Mouse (Mus musculus) cerebellum, postnatal 10 days (tissue): ENCODE data around the gene Ppp1r15b.

Experiments used
- DNase-seq, 2 experiments: peaks; one replicate each; pipeline ENCODE4 v3.0.0; 2021; ENCODE audit warnings: mixed read lengths in 2 of 2

Gene Ppp1r15b

DNA sequence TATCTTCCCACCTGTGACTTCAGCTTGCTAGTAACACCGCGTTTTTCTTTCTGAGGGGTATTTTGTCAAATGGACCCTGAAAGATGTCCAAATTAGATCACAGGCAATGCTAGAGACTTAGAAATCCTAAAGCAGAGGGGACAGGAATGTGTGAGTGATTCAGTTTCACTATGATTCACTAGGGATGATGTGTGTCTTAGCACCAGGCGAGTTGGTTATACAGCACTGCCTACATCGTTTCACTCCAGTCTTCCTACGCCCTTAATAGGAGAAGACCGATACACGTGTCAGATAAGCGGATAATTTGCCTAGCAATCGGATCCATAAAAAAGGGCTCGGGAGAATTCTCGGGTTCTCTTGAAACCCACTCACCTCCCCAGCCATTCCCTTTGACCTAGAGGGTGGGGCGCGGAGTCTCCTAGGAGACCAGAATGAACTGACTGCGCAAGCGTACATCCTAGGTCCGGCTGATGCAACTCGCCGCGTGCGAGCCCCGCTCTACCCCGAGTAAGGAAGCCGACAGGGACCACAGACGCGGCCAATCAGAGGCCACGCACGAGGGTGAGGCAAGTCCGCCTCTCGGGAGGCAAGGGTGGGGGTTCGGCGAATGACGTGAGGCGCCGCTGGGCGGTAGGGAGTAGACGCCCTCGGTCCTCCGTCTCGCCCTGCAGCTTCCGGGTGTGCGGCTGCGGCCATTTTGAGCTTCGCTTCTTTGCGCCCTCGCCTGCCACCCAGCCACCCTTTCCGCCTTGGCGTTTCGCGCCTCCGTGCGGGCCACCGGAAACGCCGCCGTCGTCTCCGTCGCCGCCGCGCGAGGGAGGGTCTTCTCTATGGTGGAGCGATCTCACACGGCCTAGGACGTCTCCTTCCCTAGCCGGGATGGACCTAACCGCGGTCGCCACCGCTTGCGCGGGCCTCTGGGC, at the start of gene Ppp1r15b:
Gene Ppp1r15b, plus strand, starts transcription at position 506 of the 923 bp plus-strand sequence.
- peak; percentile 97 to 99 for DNase-seq

GRCm38 (mm10) chr1:133083003-133083546, 47.9 kb upstream of the Ppp1r15b start:
- no peak for DNase-seq

GRCm38 (mm10) chr1:133083942-133084625, 46.9 kb upstream of the Ppp1r15b start:
- DNase-seq, result no peak

- DNase-seq, result no peak
Observed at GRCm38 (mm10) chr1:133084708-133085416, 46.1 kb upstream of the Ppp1r15b start.

GRCm38 (mm10) chr1:133085417-133085742, 45.6 kb upstream of the Ppp1r15b start:
- peak; percentile 48 to 61 for DNase-seq

DNA sequence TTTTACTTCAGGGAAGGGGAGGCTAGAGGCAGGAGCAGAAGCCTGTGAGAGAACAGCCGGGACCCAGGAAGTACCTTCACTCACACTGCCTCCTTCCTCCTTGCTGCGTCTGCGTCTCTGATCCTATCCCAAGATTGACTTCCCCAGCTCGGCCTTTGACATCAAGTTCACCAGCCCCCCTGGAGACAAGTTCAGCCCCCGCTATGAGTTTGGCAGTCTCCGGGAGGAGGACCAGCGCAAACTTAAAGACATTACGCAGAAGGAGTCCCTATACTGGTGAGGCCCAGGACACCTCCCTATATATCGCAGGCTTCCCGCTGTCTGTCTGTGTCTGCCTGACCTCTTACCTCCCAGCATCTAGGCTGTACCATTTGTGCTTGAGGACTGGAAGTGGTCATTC, 44.1 kb upstream of the Ppp1r15b start:
- DNase-seq, result no peak

DNA sequence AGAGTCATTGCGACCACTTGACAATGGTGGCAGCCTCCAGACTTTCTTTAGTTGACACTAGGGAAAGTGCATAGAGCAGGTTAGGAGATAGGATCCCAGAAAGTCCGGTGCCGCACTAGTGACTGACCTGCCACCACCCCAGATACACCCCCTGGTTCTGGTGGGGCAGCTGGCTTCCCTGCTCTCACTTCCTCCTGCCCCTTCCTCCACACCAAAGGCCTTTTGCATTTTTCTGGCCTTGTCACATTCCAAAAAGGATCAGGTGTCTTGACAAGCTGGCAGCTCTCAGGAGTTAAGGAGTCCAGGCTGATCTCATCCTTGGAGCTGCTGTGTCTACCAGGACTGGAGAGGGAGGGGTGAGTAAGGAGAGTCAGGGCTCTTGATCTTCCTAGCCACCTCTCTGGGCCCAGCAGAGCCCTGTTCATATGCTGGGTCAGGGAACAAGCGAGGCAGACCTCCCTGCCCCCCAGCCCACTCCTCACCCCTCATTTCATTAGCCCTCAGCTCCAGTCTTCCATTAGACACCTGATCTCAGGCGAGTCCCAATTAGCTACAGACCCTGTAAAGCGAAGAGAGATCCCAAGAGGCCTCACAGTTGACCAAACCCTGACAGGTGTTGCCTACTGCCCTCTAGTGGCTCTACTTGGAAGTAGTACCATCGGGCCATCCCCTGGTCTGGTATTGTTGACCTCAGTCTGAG, 43.6 kb upstream of the Ppp1r15b start:
- peak; percentile 85 to 89 for DNase-seq

DNA sequence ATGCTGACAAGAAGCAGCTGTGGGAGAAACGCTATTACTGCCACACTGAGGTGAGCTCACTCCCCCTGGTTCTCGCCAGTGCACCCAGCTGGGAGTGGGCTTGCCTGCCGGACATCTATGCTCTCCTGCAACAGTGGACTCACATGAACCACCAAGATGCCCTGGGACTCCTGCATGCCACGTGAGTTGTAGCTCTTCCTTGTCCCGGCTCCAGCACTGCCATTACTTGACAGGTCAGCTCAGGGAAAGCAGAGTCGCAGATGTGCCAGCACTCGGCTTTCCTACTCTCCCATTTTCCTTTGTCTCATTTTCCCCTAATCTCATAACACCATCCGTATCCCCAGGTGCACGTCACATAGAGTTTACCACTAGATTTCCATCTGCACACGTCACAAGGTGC, 42.7 kb upstream of the Ppp1r15b start:
- DNase-seq, result no peak

DNA sequence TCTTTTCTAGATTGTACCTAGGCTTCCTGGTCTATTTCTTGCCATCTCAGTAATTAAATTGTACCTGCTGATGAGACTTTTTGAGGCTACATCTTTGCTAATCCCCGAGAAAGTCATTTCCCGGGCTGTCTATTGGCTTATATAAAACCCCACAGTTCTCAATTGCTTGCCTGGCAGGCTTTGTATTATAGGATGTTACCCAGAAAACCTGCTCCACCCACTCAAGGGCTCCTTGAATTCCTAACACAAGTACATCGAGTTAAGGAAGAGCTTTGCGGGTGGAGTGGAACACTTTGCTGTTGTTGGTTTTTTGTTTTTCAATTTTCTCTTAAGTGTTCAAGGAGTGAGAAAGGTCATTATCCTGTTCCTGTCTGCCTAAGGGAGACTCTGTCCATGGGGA, 41.5 kb upstream of the Ppp1r15b start:
- DNase-seq, result no peak

DNA sequence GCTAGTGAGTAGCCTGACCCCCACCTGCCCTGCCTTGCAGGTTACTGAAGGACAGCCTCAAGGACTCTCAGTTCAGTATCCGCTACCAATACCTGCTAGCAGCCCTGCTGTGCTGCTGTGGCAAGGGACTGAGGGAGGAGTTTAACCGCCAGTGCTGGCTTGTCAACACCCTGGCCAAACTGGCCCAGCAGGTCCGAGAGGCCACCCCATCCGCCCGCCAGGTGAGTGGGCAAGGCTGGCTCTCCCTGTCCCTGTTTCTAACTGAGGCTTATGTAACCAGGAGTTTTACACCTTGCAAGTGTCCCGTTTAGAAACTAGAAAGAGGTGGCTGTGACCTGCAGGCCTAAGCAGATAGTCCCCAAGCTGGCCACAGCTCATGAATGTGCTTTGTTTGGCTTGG, 40.3 kb upstream of the Ppp1r15b start:
- DNase-seq, result no peak

- no peak for DNase-seq
Observed at GRCm38 (mm10) chr1:133091483-133091882, 39.5 kb upstream of the Ppp1r15b start.

GRCm38 (mm10) chr1:133093719-133094118, 37.2 kb upstream of the Ppp1r15b start:
- DNase-seq, result no peak

- peak; percentile 87 to 90 for DNase-seq
Observed at GRCm38 (mm10) chr1:133100980-133101798, 29.8 kb upstream of the Ppp1r15b start.

DNA sequence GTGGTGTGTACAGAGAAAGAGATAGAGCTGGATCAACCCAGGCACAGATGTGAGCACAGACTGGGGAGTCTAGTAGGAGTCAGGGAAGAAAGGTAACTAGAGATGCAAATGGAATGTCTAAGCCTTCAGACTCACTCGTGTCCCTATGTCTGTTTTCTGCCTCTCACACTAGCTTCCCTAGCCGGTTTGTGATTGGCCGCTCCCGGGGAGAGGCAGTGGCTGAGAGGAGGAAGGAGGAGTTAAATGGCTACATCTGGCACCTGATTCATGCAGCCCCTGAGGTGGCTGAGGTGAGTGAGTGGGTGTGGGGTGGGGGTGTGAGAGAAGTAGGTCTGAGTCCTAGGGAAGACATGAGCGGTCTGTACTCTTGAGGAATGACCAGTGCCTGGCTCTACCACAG, 28.8 kb upstream of the Ppp1r15b start:
- no peak for DNase-seq

- no peak for DNase-seq
Observed at GRCm38 (mm10) chr1:133103315-133103714, 27.6 kb upstream of the Ppp1r15b start.

- no peak for DNase-seq
Observed at GRCm38 (mm10) chr1:133103871-133104270, 27.1 kb upstream of the Ppp1r15b start.

GRCm38 (mm10) chr1:133116108-133116507, 14.8 kb upstream of the Ppp1r15b start:
- no peak for DNase-seq

DNA sequence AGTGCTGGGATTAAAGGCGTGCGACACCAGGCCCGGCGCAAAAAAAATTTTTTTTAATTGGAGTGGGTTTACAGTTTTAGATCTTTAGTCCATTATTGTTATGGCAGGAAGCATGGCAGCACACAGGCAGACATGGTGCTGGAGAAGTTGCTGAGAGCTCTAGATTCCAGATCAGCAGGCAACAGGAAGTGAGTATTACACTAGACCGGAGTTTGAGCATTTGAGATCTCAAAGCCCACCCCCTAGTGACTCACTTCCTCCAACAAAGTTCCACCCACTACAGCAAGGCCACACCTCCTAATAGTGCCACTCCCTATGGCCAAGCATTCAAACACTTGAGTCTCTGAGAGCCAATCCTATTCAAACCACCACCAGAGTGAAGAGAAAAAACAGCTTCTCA, 12.8 kb upstream of the Ppp1r15b start:
- DNase-seq, result no peak

DNA sequence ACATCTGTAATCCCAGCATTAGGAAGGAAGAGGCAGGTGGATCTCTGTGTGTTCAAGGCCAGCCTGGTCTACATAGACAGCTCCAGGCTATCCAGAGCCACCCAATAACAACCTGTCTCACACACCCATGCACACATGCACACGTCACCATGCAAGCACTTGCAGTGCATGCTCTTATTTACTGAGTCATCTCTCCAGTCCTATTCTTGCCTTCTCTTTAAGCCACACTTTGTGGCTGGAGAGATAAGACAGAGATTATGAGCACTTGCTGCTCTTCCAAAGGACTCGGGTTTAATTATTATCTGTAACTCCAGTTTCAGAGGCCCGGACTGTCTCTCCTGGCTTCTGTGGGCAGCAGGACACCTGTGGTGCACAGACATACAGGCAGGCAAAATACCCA, 12.1 kb upstream of the Ppp1r15b start:
- DNase-seq, result no peak

DNA sequence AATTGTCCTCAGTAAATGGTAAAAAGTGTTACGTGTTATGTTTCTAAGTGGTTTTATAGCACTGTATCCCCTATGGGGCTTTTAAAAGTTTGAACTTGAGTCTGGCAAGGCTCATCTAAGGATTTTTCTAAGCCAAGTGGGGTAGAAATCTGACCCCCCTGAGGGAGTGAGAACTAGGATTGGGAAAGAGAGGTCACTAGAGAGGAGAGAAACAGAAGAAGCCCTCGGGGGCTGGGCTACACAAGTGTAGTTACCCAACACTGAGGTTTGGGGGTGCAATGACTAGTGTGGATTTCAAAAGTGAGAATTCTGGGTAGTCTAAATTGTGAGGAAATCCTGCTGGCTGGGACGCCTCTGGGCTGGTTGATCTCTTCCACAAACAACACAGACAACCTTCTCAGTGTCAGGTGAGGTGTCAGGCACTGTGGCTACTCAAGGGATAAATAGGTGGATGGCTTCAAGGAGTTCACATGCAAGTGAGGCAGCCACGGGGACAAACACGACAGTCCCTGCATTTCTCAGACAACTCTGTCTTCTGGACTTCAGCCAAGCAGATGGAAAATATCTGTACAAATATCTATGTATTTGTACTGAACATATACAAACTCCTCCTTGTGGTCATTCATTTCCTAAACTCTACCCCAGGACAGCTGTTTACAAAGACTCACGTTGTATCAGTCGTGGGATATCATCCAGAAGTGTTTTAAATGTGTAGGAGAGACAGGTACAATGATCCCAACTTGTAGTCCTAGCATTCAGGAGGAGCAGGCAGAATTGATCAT, 10.8 kb upstream of the Ppp1r15b start:
- no peak for DNase-seq

GRCm38 (mm10) chr1:133121246-133121645, 9.7 kb upstream of the Ppp1r15b start:
- no peak for DNase-seq
